Mouse (Mus musculus) brain, adult 2 months (tissue): ENCODE data around the gene Camk1d.
"Not testable (repeated sequence)": the region's sequence is repeated elsewhere in the genome, so short reads cannot be mapped to it uniquely, and the experiment has no call there.

Source experiments
- DNase-seq: peaks from one replicate; pipeline ENCODE4 v3.0.0; 2011; ENCODE audit warnings: low read depth, low spot score

Camk1d gene

DNA sequence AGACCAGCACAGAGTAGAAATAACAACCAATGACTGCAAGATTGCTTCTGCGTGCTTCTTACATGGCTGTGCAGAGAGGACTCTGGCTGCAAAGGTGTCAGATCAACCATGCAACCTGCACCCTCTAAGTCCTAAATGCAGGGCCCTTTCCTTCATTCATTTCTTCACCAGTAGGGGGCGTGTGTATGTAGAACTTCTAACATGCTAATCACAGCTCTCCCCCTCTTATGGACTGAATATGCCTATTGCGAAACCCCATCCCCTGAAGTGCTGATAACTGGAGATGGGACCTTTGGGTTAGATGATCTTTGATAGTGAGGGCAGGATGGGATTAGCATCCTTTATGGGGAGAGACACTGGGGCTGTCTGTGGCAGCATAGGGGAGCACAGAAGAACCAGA, 310.5 kb downstream of the Camk1d start:
- peak; percentile 37 for DNase-seq

- DNase-seq: peak; percentile 41
Observed at GRCm38 (mm10) chr2:5402036-5402435, 312.3 kb downstream of the Camk1d start.

- DNase-seq: no peak
Observed at GRCm38 (mm10) chr2:5398505-5398904, 315.8 kb downstream of the Camk1d start.

DNA sequence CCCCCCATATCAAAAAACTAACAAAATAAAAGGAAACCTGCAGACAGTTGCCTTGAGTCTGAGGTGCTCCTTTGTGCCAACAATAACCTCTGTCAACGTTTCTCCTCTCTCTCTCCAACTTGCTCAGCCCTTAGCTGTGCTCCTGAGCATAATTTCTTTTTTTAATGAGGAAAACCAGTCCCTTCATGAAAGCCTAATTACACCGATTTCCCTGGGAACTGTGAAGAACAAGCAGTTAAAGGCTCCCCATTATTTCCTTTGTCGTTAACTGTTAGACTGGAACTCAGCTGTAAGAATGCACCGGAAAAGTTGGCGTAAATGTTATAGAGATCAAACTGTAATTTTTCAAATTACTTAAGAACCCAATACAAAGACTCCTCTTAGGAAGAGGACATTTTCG, 316.3 kb downstream of the Camk1d start:
- peak; percentile 29 for DNase-seq

GRCm38 (mm10) chr2:5397468-5397867, 316.8 kb downstream of the Camk1d start:
- no peak for DNase-seq

DNA sequence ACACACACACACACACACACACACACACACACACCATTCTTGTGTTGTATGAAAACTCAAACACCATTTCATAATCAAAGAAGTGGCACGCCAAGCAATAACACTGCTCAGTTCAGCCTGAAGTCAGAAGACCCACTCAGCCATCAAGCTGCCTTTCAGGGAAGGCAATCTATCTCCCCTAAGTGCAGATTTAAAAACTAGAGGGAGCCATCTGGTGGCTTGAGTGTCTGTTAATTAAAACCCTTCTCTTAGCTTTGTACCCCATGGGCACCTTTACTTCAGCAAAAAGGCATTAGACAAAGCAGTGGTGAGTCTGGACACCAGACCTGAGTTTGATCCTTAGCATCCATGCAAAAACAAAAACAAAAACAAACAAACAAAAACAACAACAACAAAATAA, 317.9 kb downstream of the Camk1d start:
- DNase-seq: peak; percentile 42

DNA sequence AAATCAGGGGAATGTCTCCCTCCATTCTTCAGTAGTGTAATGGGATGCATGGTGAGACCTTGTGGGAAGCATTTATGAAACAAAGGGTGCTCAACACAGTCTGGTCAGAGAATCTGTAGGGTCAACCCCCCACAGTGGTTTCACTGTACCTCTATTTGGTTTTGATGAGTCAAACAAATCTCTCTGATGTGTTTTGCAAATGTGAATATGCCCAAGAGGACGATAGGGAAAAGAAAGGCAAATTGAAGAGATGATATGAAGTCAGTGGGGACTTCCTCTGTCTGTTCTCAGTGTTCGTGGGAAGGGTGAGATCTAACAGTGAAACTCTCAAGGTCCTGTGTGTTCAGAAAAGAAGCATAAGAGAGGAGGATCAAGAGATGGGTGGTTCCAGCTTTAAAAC, 318.4 kb downstream of the Camk1d start:
- peak; percentile 27 for DNase-seq

GRCm38 (mm10) chr2:5392921-5393320, 321.4 kb downstream of the Camk1d start:
- DNase-seq: no peak

GRCm38 (mm10) chr2:5392470-5392869, 321.8 kb downstream of the Camk1d start:
- no peak for DNase-seq

GRCm38 (mm10) chr2:5388381-5388780, 325.9 kb downstream of the Camk1d start:
- DNase-seq: peak; percentile 54

DNA sequence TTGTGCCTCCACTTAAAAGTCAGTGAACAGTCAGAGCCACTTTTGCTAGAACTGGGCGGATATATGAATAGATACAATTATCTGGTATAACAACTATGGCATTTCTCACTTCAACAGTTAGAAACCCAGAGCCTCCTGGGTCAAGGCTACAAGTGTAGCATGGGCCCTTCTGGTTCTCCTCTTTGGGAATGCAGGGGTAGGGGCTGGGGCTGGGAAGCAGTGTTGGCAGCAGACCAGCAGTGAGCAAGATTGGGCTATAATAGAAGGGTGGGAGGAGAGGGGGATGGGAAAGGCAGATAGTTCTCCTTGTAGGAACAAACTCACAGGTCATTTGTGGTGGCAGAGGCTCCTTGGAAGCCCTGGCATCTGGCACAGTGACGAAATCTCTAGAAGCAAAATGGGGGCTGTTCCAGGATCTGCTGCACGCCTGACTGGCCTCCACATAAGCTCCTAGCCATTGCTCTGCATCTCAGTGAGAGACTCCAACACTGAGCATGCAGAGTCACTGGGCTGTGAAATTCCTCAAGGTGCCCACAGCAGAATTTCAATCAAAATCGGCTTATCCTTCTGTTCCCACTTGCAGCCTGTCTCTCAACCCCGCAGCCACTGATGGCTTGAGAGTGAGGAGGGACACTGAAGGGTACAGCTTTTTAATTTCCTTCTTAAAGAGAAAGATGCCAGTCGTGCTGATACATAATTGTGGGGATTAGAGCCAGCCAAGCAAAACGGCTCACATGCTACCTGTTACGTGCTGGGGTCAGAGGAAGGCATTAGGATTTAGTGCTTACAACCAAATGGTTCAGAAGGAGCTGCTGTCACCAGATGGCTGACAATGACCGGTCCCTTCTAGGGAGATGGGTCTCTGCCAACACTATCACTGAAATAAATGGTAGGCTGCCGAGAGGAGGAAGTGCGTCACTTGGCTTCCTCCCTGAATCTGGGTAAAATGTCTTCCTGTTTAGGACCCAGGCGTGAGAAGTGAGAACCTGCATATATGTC, 332.3 kb downstream of the Camk1d start:
- peak; percentile 86 for DNase-seq

DNA sequence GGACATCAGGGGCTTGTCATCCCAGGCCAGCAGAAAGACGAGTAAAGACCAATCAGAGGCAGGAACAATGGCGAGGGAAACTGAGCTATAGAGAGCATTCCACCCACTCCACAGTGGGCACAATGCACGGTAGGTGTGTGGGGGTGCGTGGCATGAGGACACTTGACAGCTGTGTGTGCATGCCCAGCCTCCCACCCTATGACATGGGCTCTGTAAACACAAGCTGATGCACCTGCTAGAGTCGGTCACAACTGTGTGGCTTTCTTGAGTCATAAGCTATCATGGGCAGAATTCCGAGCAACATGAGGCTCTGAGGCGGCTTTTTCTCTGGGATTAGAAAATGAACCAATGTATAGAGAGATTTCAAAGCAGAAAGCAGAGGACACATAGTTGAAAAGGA, 333.3 kb downstream of the Camk1d start:
- peak; percentile 69 for DNase-seq

DNA sequence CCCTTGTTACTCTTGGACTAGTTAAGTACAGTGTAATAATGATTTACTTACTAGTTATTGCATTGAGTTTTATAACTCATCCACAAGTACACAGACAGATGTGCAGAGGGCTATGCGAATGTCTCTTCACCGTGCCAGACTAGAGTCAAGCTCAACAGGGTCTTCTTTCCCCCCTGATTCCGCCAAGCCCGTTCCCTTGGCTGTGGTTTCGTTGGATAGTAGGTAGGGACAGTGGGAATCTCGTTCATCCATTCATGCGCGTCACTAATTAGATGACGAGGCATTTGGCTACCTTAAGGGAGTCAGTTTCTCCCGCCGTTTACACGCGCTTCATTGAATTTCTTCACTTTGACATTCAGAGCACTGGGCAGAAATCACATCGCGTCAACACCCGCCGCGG, 335.4 kb downstream of the Camk1d start:
- DNase-seq: not testable (repeated sequence)

- peak; percentile 49 for DNase-seq
Observed at GRCm38 (mm10) chr2:5378066-5378672, 336.1 kb downstream of the Camk1d start.

- DNase-seq: no peak
Observed at GRCm38 (mm10) chr2:5372886-5373429, 341.4 kb downstream of the Camk1d start.

GRCm38 (mm10) chr2:5371316-5371715, 343.0 kb downstream of the Camk1d start:
- DNase-seq: peak; percentile 59

DNA sequence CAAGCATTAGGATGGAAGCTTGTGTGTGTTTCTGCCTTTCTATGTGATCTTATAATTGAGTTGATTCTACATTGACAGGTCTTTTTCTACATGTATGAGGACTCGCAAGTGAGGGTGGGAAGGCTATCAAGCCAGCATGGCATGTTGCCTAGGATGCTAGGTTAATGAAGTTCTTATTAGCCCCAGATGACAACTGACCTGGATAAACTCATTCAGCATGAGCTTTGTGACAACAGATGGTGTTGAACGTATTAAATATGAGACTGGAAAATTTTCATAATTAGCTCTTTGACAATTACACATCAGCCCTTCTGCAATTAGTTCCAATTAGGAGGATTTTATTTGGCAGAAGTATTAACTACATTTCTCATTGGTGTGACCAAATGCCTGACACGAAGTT, 343.7 kb downstream of the Camk1d start:
- DNase-seq: peak; percentile 77

- no peak for DNase-seq
Observed at GRCm38 (mm10) chr2:5363836-5364235, 350.5 kb downstream of the Camk1d start.

DNA sequence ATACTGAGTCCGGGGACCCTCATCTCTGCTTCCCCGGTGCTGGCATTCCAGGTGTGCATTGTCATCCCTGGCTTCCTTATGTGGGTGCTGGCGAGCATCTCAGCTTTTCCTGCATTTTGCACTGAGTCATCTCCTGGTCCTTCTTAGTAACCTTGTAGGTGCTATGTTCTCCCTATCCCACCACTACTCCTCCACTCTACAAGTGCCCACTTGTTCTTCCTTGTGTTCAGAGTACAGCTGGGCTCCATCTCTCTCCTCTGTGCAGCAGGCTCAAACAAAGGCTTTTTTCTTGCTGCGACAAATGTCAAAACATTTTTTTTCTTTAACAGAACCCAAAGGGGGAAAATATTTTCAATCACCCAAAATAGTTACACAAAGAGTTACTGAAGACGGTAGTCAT, 356.3 kb downstream of the Camk1d start:
- DNase-seq: peak; percentile 76

DNA sequence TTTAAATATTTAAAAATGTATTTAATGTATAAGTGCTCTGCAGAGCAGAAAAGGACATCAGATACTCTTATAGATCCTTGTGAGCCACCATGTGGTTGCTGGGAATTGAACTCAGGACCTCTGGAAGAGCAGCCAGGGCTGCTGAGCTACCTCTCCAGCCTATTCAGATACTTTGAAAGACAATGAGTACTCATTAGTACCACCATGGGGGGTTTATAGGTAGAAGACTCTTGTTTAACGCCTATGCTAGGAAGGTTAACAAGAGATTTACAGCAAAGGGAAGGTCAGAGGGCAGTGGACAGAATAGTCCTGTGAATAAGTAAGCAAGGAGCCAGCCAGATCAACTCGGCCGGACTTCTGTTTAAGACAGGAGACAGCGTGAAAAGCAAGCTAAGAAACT, 357.3 kb downstream of the Camk1d start:
- no peak for DNase-seq

DNA sequence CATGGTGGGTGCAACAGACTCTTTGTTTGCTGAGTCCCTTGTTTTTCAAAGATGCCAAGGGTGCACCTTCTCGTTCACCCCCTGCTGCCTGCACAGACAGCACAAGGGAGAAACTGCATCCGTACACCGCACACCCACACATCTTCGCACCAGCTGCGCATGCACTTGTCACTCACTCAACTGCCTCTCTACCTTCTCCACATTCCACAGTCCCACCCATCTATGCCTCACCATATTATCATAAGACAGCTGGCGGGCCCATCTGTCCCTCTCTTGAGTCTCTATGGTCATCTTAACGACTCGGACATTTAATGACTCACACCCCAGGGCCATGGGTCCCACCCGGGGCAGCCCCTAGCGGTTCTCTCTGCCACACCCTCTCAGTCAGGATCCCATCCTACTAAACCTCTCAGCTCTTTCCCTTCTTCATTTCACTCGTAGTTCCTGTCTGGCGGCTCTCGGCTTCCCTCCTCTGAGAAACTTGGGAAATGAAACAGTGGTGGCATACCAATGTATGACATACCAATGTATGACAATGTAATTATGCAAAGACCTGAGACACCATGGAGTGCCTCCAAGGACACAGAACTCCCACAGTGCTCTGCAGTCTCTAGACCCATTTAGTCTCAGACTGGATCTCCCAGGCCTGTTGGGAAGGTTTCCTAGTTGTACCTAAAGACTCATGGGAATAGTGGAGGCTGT, 361.3 kb downstream of the Camk1d start:
- peak; percentile 75 for DNase-seq

GRCm38 (mm10) chr2:5345344-5345743, 369.0 kb downstream of the Camk1d start:
- DNase-seq: peak; percentile 73
